Mouse (Mus musculus) stomach, postnatal 0 days (tissue): Measurements from ENCODE around the gene Rgs10. TPM values are rescaled to one million over a fixed set of nuclear protein-coding genes. Genes with fewer than 3 reads are reported as not detected.
A peak's percentile ranks its signal among the peaks of the same experiment; 100 is the strongest.

Experiments used
- ATAC-seq: fragments of 200-750 bp; cut with Nextera tagmentation; 2 replicates; pipeline ENCODE4 v1.8.0; 2017; ENCODE audit not compliant: low FRiP score, low TSS enrichment
- DNase-seq: peaks from one replicate; pipeline ENCODE4 v3.0.0-alpha.2; 2016; ENCODE audit warnings: low spot score
- H3K27ac ChIP-seq: fragments of 300-500 bp; sonication (generic); replicated peaks from 2 replicates; pipeline ENCODE4 v1.5.1; 2014; ENCODE audit warnings: mild to moderate bottlenecking, control low read depth
- H3K27me3 ChIP-seq: fragments of 300-500 bp; sonication (generic); 2 replicates; pipeline ENCODE4 v1.6.1; 2014; ENCODE audit warnings: low read length; ENCODE audit not compliant: control insufficient read depth, insufficient read depth
- H3K36me3 ChIP-seq: fragments of 300-500 bp; sonication (generic); 2 replicates; pipeline ENCODE4 v1.6.1; 2014; ENCODE audit warnings: low read length, mixed read lengths; ENCODE audit not compliant: control insufficient read depth, insufficient read depth
- H3K4me1 ChIP-seq: fragments of 300-500 bp; sonication (generic); replicated peaks from 2 replicates; pipeline ENCODE4 v1.6.1; 2014; ENCODE audit warnings: antibody characterized with exemption; ENCODE audit not compliant: control insufficient read depth, insufficient read depth
- H3K4me2 ChIP-seq: fragments of 300-500 bp; sonication (generic); replicated peaks from 2 replicates; pipeline ENCODE4 v1.6.1; 2014; ENCODE audit warnings: low read depth, mild to moderate bottlenecking, control low read depth, moderate library complexity
- H3K4me3 ChIP-seq: fragments of 300-500 bp; sonication (generic); 2 replicates; pipeline ENCODE4 v1.5.1; 2014; ENCODE audit warnings: low read depth, low read length, control low read depth
- H3K9ac ChIP-seq: fragments of 300-500 bp; sonication (generic); 2 replicates; pipeline ENCODE4 v1.6.1; 2014; ENCODE audit warnings: mild to moderate bottlenecking, low read length, control low read depth, mixed read lengths
- H3K9me3 ChIP-seq: fragments of 300-500 bp; sonication (generic); 2 replicates; pipeline ENCODE4 v1.6.1; 2016; ENCODE audit warnings: low read length; ENCODE audit not compliant: control insufficient read depth
- CTCF ChIP-seq: IDR thresholded peaks from 2 replicates; pipeline ENCODE4 v1.5.1; 2016; ENCODE audit warnings: antibody characterized with exemption, low read depth, mild to moderate bottlenecking, moderate library complexity
- EP300 ChIP-seq: optimal IDR thresholded peaks from 2 replicates; pipeline ENCODE3; 2016; ENCODE audit warnings: antibody characterized with exemption
- WGBS: fragments of 180-500 bp; shearing (Covaris S2); extraction: QIAGEN DNeasy Blood & Tissue Kit; methylation state at CpG from one replicate; pipeline ENCODE4 v1.1.7; 2014; 5-methylcytosine and 5-hydroxymethylcytosine counted together
- polyA plus RNA-seq: library from polyadenylated mRNA; unstranded; fragments of >200 nt; fragmentation: Nextera tagmentation; extraction: Ambion mirVana; gene quantifications from 2 replicates; pipeline ENCODE4 v1.2.1, GENCODE M21; 2015

Gene Rgs10
- 24.5 and 28.9 TPM in 2 replicates for polyA plus RNA-seq

GRCm38 (mm10) chr7:128417930-128418779 lies at the start of gene Rgs10:
TSS of gene Rgs10 (minus strand) at chr7:128418758.
- Histone ChIP-seq H3K27me3 (no peaks in the 10 kb centered on the region), H3K27ac (no peak within 1 kb of the TSS), H3K9me3 (no peaks in the 10 kb centered on the region), H3K4me2 (peak within 1 kb of the TSS; percentile 99), H3K4me3 (peak within 1 kb of the TSS; percentile 71), H3K4me1 (no peaks in the 10 kb centered on the region), H3K9ac (peak within 1 kb of the TSS; percentile 64), H3K36me3 (no peaks in the 10 kb centered on the region)
- TF ChIP-seq CTCF (no peak; the same call in 1 of the 2 replicates), EP300 (no peak)
- ATAC-seq (peak; percentile 75), DNase-seq (peak; percentile 64)
- under 1% methylated on average over 60 of the region's 102 CpGs for WGBS

- Histone ChIP-seq H3K4me1 (no peaks in the 10 kb centered on the region), H3K9ac (no peak overlapping the region), H3K27me3 (no peaks in the 10 kb centered on the region), H3K4me3 (peak overlapping the region; percentile 32; the same call in 1 of the 2 replicates), H3K36me3 (no peaks in the 10 kb centered on the region), H3K4me2 (peak overlapping the region; percentile 58; the same call in 1 of the 2 replicates), H3K9me3 (no peaks in the 10 kb centered on the region), H3K27ac (no peak overlapping the region; the same call in 1 of the 2 replicates)
- ATAC-seq (no peak), DNase-seq (no peak)
- TF ChIP-seq CTCF (peak; percentile 31; the same call in 1 of the 2 replicates), EP300 (no peak)
- 62% methylated on average over 5 of the region's 5 CpGs for WGBS
Measured at GRCm38 (mm10) chr7:128462406-128462805, 43.8 kb upstream of the Rgs10 start.

- Histone ChIP-seq H3K4me1 (no peaks in the 10 kb centered on the region), H3K27me3 (no peaks in the 10 kb centered on the region), H3K4me3 (peak within 1 kb of the TSS; percentile 83), H3K36me3 (no peaks in the 10 kb centered on the region), H3K9ac (peak within 1 kb of the TSS; percentile 84), H3K27ac (peak within 1 kb of the TSS; percentile 97), H3K9me3 (no peaks in the 10 kb centered on the region), H3K4me2 (peak within 1 kb of the TSS; percentile 95)
- TF ChIP-seq CTCF (no peak), EP300 (peak; percentile 54)
- WGBS = under 1% methylated on average over 65 of the region's 69 CpGs
- peak; percentile 100 for ATAC-seq
- peak; percentile 99 for DNase-seq
Measured at GRCm38 (mm10) chr7:128461285-128462215, 43.0 kb upstream of the Rgs10 start, which contains the start of gene Tial1. TSS of gene Tial1 (minus strand) at chr7:128461717.

DNA sequence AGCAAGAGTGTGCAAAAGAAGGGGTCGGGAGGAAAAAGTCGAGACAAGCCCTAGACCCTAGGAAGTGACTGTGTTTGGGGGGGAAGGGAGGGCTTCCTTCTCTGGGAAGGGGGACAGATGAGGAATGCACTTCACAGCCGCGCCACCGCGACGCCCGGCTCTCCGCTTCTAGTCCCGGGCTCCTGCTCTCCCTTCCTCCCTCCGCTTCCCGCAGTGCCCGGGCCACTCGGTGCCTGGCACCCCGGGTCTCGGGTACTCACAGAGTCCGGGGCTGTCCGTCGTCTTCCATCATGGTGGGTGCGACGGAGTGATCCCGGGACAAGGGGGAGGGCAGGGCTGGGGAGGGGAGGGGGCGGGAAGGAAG lies 42.3 kb upstream of the Rgs10 start:
- Histone ChIP-seq H3K36me3 (no peaks in the 10 kb centered on the region), H3K9me3 (no peaks in the 10 kb centered on the region), H3K4me3 (peak overlapping the region; percentile 83), H3K4me1 (no peaks in the 10 kb centered on the region), H3K9ac (peak overlapping the region; percentile 84), H3K27me3 (no peaks in the 10 kb centered on the region), H3K4me2 (peak overlapping the region; percentile 95), H3K27ac (peak overlapping the region; percentile 97)
- peak; percentile 11 for ATAC-seq
- DNase-seq = no peak
- 0% methylated on average over 13 of the region's 23 CpGs for WGBS
- no peak for TF ChIP-seq EP300
- no peak for TF ChIP-seq CTCF

DNA sequence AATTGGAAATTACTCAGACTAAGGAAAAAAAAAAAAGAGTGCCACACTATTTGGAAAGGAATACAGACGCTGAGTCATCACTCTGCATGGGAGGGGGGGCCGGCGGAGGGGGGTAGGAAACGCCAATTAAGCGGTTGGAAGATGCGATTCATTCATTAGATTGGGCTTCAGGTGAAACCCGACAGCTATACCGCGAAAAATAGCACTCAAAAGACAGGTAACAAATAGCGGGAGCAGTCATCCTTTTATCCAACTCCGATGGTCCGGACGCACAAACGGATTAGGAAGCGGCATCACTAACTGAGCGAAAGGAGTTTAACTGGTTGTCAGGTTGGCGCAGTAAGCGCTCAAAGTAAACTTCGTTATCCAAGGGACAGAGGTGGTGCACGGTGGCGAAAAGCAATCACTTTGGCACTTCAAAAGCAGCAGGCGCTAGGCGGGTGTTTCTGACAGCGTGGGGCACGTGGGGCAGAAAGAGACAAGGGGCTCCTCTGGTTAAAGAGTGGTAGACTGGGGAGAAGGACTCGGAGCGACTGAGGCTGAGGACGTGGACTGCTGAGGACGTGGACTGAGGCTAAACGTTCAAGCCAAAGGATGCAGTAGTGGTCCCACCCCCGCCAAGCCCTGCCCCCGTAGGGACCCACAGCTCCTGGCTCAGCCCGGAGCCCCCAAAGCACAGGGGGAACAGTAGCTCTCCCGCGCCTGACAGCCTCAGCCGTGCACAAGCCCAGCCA lies 41.7 kb upstream of the Rgs10 start:
- DNase-seq = peak; percentile 53
- no peaks in the 10 kb centered on the region for H3K9me3 ChIP-seq
- ATAC-seq = peak; percentile 0; the same call in 1 of the 2 replicates
- no peaks in the 10 kb centered on the region for H3K27me3 ChIP-seq
- peak overlapping the region; percentile 97 for H3K27ac ChIP-seq
- H3K4me1 ChIP-seq = no peaks in the 10 kb centered on the region
- WGBS = under 1% methylated on average over 36 of the region's 36 CpGs
- no peaks in the 10 kb centered on the region for H3K36me3 ChIP-seq
- H3K9ac ChIP-seq = peak overlapping the region; percentile 84
- H3K4me3 ChIP-seq = peak overlapping the region; percentile 83
- TF ChIP-seq CTCF = no peak
- TF ChIP-seq EP300 = no peak
- H3K4me2 ChIP-seq = peak overlapping the region; percentile 95
